Mouse (Mus musculus): ENCODE measurements around the gene Tmem210. TPM values are rescaled to one million over a fixed set of nuclear protein-coding genes. Genes with fewer than 3 reads are reported as not detected.

The Tmem210 gene
- polyA plus RNA-seq, 2 experiments from 2014 or later = not detected

GRCm38 (mm10) chr2:25265897-25266656 is 21.9 kb upstream of the Tmem210 start:
- ATAC-seq = no peak

GRCm38 (mm10) chr2:25266720-25267119 is 21.2 kb upstream of the Tmem210 start:
- no peak for ATAC-seq

GRCm38 (mm10) chr2:25267241-25267640 is 20.7 kb upstream of the Tmem210 start:
- ATAC-seq = no peak

- no peak for ATAC-seq
These were observed 20.1 kb upstream of the Tmem210 start for GRCm38 (mm10) chr2:25267746-25268309.

GRCm38 (mm10) chr2:25271827-25272511 is 16.0 kb upstream of the Tmem210 start, which contains the start of the genes Ssna1 and Anapc2:
TSS of gene Ssna1 (minus strand) at chr2:25272438.
TSS of gene Anapc2 (plus strand) at chr2:25272478.
- ATAC-seq = peak; percentile 91

GRCm38 (mm10) chr2:25272515-25272914 is 15.4 kb upstream of the Tmem210 start:
- ATAC-seq = peak; percentile 11

GRCm38 (mm10) chr2:25273010-25273409 is 14.9 kb upstream of the Tmem210 start:
- no peak for ATAC-seq

DNA sequence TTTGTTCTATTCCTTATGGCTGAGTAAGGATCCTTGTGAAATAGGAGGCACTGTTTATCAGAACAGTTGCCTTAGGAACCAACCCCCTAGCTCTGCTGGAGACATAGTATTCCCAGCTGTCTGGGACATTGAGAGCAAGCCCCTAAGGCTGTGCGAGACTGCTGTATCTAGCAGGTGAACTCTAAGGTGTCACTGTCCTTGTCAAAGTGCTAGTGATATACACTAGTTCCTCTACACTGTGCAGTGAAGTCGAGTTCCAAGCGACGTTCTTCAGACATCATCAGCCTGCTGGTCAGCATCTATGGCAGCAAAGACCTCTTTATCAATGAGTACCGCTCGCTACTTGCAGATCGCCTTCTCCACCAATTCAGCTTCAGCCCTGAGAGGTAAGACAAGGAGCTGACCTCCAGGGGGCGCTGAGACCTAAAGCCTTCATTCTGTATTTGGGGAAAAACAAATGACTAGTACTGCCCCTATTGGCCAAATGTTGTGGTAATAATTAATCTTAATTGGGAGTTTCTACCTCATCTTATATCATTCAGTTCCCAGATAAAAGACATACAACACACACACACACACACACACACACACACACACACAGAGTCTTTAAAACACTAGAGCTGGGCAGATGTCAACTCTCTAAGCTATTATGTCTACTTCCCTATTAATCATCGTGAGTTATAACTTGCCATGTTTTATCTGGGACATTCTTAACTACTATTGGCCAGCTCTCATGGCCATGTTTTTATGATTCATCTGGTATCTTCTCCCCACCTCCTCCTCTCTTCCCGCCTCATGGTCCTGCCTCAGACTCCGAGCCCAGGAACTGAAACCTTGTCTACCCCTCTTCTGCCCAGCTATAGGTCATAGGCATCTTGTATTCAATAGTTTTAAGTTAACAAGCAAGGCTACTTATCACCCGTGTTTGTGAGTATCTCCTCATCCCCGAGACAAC is 8.7 kb upstream of the Tmem210 start:
- peak; percentile 87 for ATAC-seq

GRCm38 (mm10) chr2:25285551-25285950 is 2.4 kb upstream of the Tmem210 start:
- ATAC-seq = no peak

- no peak for ATAC-seq
These were observed 1.6 kb upstream of the Tmem210 start for GRCm38 (mm10) chr2:25286314-25286713.

DNA sequence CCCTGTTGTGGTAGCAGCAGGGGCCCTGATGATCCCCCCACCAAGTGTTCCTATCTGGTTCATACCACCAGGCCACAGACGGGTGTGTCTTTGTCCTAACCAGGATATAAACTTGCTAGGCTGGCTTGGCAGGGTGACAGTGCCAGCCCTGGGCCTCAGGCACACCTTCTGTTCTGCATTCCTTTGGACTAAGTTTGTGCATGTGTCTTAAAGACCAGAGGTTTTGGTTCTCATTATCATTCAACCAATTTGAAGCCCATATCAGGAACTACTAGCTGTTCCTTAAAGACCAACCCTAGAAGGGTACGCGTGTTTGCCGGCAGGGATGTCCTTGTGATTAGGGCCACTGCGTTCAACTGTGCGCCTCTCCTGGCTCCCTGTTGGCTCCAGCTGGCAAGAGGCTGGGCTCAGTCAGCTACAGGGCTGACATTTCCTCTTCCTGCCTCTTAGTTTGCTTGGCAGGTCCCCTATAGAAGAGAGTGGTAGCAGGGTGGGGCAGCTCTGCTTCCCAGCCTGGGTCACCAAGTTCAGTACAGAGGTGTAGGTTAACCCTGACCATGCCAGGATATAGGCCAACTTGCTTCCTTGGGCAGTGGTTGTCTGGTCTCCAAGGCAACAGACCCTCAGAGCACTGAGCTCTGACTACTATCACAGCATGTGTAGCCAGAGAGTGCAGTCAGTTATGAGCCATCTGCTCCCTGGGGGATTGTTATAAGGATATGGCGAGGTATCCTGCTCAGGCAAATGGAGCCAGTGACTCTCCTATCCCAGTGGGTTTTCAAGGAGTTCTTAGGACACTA is 908 bp upstream of the Tmem210 start:
- no peak for ATAC-seq

DNA sequence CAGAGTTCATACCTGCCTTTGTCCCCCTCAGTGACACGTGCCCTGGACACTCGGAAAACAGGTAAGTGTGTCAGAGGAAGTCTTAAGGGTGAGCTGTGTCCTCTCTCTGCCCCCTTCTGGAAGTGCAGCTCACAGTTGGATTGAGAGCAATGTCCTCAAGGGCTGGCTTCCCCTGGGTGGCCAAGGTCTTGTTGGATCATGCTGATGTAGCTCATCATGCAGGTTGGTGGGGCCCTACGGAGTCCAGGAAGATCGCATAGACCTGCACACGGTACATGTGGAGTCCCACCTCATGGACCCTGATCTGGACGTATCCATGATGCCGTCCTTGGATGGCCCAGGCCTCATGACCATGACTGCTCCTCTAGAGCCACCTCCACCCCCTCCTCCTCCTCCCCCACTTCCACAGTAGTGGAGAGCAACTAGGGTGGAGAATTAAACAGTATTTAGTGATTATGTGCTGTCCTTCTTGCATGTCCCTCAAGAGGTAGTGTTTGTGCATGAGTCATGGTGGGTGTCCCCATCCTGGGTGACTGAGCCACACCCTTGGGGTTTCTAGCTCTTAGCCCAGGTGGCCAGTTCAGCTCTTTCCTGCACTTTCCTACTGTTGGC is 895 bp downstream of the Tmem210 start:
- ATAC-seq = no peak

DNA sequence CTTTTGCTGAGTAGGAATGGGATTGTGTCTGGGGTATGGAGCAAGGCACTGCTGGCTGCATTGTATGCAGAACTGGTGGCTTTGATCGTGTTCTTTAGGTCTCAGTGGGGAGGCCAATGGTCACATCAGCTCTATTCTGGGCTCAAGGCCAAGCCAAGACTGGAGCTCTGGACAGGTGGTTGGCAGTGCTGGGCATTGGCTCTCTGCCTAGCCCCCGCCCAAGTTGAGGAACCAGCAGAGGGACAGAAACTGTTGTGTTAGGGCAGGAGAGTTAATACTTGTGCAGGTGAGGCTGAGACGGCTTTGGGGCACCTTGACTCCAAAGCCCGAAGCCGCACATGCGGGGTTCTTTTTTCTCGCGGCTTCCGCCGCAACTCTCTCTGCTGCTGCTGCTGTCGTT is 1.7 kb downstream of the Tmem210 start, which contains the start of gene Lrrc26:
TSS of gene Lrrc26 (plus strand) at position 265 of the 400 bp plus-strand sequence.
- no peak for ATAC-seq

DNA sequence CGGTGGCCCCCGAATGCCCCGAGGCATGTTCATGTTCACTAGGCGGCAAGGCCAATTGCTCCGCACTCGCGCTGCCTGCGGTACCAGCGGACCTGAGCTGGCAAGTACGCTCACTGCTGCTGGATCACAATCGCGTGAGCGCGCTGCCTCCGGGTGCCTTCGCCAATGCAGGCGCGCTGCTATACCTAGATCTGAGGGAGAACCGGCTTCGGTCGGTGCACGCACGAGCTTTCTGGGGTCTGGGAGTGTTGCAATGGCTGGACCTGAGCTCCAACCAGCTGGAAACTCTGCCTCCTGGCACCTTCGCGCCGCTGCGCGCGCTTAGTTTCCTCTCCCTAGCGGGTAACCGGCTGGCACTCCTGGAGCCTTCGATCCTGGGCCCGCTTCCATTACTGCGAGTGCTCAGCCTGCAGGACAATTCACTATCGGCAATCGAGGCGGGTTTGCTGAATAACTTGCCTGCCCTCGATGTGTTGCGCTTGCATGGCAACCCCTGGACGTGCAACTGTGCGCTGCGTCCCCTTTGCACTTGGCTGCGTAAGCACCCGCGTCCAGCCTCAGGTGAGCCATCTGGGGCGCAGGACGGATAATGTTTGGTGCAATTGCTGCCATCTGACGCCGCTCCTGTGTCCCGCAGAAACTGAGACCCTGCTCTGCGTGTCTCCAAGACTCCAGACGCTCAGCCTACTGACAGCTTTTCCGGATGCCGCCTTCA is 2.3 kb downstream of the Tmem210 start:
- ATAC-seq = no peak

GRCm38 (mm10) chr2:25290816-25291130 is 2.8 kb downstream of the Tmem210 start:
- no peak for ATAC-seq

DNA sequence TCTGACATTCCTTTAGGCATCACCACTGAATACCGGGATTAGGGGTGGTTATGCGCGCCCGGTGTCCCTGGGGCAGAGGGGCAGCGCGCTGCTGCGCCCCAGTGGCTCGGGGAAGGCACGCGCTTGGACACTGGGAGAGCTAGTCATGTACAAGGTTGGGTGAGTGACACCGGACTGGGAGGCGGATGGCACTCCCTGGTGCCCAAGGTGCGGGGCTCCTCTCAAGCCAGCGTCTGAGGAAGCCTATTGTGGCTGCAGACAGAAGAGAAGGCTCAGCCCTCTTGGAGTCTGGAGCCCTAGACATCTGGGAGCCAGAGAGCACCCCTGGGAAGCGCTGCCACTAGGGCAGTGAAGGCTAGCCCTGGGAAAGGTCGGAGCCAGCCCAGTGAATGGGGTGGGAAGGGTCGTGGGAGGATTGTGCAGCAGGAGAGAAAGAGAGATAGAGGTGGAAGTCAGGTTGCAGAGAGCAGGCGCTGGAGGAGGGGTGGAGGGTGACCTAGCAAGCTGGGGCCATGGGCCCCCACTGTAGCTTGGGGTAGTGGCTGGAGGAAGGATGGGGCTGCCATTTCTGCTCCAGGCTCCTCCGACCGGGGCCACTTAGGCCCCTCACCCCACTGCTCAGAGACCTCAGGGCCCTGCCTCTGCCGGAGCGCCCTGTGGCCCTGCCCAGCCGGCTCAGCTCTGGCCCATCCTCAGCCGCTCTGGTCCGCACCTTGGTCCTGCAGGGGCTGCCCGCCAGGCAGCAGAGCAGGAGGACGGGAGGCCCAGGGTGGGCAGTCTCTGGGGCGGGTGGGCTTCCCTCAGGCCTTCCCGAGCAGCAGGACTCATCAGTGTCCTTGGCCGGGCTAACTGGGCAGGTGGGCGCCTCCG is 3.5 kb downstream of the Tmem210 start:
- no peak for ATAC-seq

- ATAC-seq = no peak
These were observed 4.2 kb downstream of the Tmem210 start for GRCm38 (mm10) chr2:25292054-25292544.

DNA sequence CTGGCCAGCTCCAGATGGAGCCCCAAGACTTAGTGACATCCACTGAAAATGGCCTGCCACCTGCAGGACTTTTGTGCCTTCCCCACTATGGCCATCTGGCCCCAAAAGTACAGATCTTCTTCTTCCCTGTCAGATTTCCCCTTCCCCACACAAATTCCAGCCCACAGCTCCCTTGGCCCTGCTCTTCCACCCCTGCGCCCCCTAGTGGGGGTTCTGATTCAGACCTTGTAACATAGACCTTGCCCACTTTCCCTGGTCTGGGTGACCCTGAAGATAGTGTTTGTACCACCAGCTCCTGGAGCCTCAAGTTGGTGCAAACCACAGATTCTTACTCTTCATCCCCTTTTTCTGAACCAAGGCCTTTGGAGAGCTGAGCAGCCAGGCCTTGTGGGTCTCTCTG is 4.9 kb downstream of the Tmem210 start:
- peak; percentile 62 for ATAC-seq

DNA sequence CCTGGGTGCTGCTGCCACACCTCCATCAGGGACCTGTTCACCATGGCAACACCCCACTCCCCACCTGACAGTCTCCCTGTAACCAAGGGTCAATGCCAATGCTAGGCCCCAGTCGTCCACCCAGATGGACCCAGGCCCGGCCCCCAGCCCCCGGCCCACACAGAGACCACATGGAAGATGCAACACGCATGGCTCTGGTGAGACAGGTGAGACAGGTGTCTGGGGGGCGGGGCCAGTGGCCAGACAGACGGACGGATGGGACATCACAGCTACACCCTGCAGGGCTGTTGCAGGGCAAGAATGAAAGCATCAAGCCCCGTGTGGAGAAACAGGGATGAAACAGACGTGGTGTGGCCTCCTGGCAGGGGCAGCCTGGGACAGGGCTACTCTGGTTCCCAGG is 5.8 kb downstream of the Tmem210 start:
- no peak for ATAC-seq

Measured in CD4-positive, CD25-positive, alpha-beta regulatory T cell, adult 4 months (primary cell).